Mouse (Mus musculus) olfactory bulb, adult 2 months (tissue): ENCODE data around the gene Rin3.

ENCODE experiments used
- CTCF ChIP-seq: fragments of 200-500 bp; IDR thresholded peaks from 2 replicates; pipeline ENCODE4 v1.5.1; 2012; ENCODE audit warnings: low read depth, mild to moderate bottlenecking, low read length, moderate library complexity; ENCODE audit not compliant: insufficient read depth
- POLR2A ChIP-seq: fragments of 200-500 bp; IDR thresholded peaks from 2 replicates; pipeline ENCODE4 v1.6.1; 2012; ENCODE audit warnings: mild to moderate bottlenecking, low read depth, low read length, moderate library complexity; ENCODE audit not compliant: insufficient read depth

DNA sequence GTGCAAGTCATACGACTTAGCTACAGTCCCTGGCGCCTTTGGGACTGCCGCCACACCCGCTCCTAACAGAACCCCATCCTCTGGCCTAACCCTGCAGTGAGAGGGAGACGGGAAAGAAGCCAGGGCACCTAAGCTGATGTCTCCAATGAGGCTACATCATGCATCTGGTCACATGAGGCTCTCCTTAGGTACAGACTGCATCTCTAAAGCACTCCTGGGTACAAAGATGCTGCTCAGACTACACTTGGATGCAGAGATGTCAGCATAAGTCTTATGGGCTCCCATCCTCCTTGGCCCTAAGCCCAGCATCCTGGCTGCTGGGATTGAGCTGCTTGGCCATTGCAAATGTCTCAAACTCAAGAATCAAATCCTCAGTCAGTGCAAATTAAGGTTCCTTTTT is 146.8 kb downstream of the Rin3 start:
- TF ChIP-seq CTCF, result no peak
- no peak for TF ChIP-seq POLR2A
